16 mouse cellular contexts compared by ENCODE assay signal in the genomic region with DNA sequence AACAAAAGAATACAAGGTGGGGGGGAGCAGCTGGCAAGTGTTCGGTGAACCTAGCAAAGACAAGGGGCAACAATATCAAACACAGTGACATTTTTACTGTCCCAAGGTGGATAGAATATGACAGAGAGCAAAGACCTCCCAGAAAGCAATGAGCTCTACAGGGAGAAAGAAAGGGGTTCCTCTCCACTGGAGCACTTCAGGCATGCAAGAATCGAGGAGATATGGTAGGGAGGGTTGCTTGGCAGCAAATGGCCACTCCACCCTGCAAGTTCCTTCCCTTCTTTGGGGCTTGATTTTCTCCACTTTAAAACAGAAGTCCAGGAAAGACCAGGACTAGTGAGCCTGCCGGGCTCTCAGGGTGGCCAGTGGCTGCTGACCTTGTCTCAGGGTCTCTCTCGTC.
"Had no signal": no experiment of that assay in that cellular context is flagged by ENCODE, and none has a peak within 500 bp of the region (broad histone marks: within the 10 kb centered on the region; RNA-seq: fewer than 3 reads in every experiment).

No protein-coding gene starts in this region.

- H3K4me2 ChIP-seq: limb, embryonic 12.5 days; limb, embryonic 15.5 days; liver, embryonic 11.5 days; lung, embryonic 14.5 days; midbrain, embryonic 13.5 days had no signal

- DNase-seq: kidney, adult 2 months; kidney, postnatal 10 days; kidney, postnatal 4 days; left cerebral cortex, postnatal 4 days; liver, postnatal 0 days; lung, embryonic 14.5 days; thymus, adult 18-20 months; thymus, postnatal 36 days had no signal

- H3K4me3 ChIP-seq: limb, embryonic 12.5 days; limb, embryonic 15.5 days; midbrain, embryonic 13.5 days had no signal

- H3K9ac ChIP-seq: limb, embryonic 12.5 days; limb, embryonic 15.5 days; liver, embryonic 14.5 days; liver, postnatal 0 days; lung, embryonic 14.5 days; midbrain, embryonic 13.5 days had no signal

- ATAC-seq: liver, postnatal 0 days; lung, postnatal 0 days; midbrain, embryonic 13.5 days had no signal

- H3K27ac ChIP-seq: limb, embryonic 12.5 days; limb, embryonic 15.5 days; liver, embryonic 14.5 days; macrophage; midbrain, embryonic 13.5 days; stomach, postnatal 0 days had no signal

- H3K9me3 ChIP-seq: limb, embryonic 12.5 days; limb, embryonic 15.5 days; midbrain, embryonic 13.5 days had no signal

- H3K27me3 ChIP-seq: limb, embryonic 12.5 days; limb, embryonic 15.5 days had no signal

- H3K36me3 ChIP-seq: limb, embryonic 12.5 days; limb, embryonic 15.5 days; midbrain, embryonic 13.5 days had no signal
